Mouse (Mus musculus) CD8-positive naive resting alpha-beta T cell, adult 57 days (primary cell): ENCODE measurements around the gene Zfp971. TPM values are rescaled to one million over a fixed set of nuclear protein-coding genes. Genes with fewer than 3 reads are reported as not detected.

Experiments used
- total RNA-seq: library from RNA; stranded (reverse); gene quantifications from one replicate; pipeline ENCODE4 v1.2.4, GENCODE M21; 2023

Gene Zfp971
- total RNA-seq: 10.0 TPM

GRCm38 (mm10) chr2:178023011-178023611 is at the start of gene Zfp971:
Zfp971 (plus strand) TSS chr2:178023284.

GRCm38 (mm10) chr2:178078166-178078717 is 55.2 kb downstream of the Zfp971 start, which contains the start of gene Zfp931:
Zfp931 (minus strand) TSS chr2:178078476.

Other genes starting within 250 kb of the Zfp971 start
- gene Gm14325, start 182.9 kb upstream of the Zfp971 start, total RNA-seq: 3.9 TPM
- gene Gm14327, start 126.2 kb upstream of the Zfp971 start, total RNA-seq: 0.40 TPM
- not detected for gene Zfp972, start 97.7 kb upstream of the Zfp971 start, total RNA-seq
- gene Gm14326, start 66.0 kb upstream of the Zfp971 start, total RNA-seq: 8.2 TPM
- gene Zfp931, start 55.2 kb downstream of the Zfp971 start, total RNA-seq: 7.8 TPM
- gene Phactr3, start 95.7 kb downstream of the Zfp971 start, total RNA-seq: not detected